Mouse (Mus musculus) brain, embryonic 14.5 days (tissue): ENCODE results near the gene Rftn1.

ENCODE experiments used
- CTCF ChIP-seq: fragments of 200-500 bp; IDR thresholded peaks from 2 replicates; pipeline ENCODE4 v1.5.1; 2012; ENCODE audit warnings: inconsistent platforms, mild to moderate bottlenecking, moderate library complexity, borderline replicate concordance; ENCODE audit not compliant: insufficient read depth, insufficient read length; ENCODE audit errors: extremely low read depth
- POLR2A ChIP-seq: fragments of 200-500 bp; IDR thresholded peaks from 2 replicates; pipeline ENCODE4 v1.6.1; 2012; ENCODE audit warnings: mild to moderate bottlenecking, inconsistent platforms, borderline replicate concordance; ENCODE audit not compliant: poor library complexity, insufficient read depth, insufficient read length, severe bottlenecking; ENCODE audit errors: extremely low read depth

DNA sequence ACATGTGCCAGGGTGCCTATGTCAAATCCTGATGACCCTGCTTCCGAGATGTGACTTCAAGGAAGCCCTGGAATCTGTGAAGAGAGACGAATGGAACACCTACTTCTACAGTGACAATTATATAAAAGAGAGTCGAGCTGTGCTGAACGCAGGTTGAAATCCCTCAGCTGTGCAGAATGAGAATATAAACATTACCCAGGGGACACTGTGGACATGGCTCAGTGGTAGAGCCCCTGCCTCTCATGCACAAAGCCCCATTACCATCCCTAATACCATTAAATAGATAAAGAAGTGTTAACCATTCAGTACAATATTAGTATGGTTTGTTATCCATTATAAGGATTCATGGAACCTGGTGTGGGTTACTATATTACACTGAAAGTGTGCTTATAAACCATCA lies 7.2 kb downstream of the Rftn1 start:
- TF ChIP-seq CTCF: no peak
- TF ChIP-seq POLR2A: no peak
